Mouse (Mus musculus) olfactory bulb, adult 2 months (tissue): ENCODE data around the gene Auts2. TPM values are rescaled to one million over a fixed set of nuclear protein-coding genes. Genes with fewer than 3 reads are reported as not detected.

ENCODE experiments used
- H3K27ac ChIP-seq: fragments of 200-500 bp; 2 replicates; pipeline ENCODE4 v1.5.1; 2012; ENCODE audit warnings: low read depth, low read length; ENCODE audit not compliant: insufficient read depth
- H3K4me1 ChIP-seq: fragments of 200-500 bp; 2 replicates; pipeline ENCODE4 v1.6.1; 2012; ENCODE audit warnings: low read length; ENCODE audit not compliant: control insufficient read depth, insufficient read depth
- H3K4me3 ChIP-seq: fragments of 200-500 bp; 2 replicates; pipeline ENCODE4 v1.5.1; 2012; ENCODE audit warnings: mild to moderate bottlenecking, low read depth, low read length, moderate library complexity; ENCODE audit not compliant: insufficient read depth
- CTCF ChIP-seq: fragments of 200-500 bp; IDR thresholded peaks from 2 replicates; pipeline ENCODE4 v1.5.1; 2012; ENCODE audit warnings: low read depth, mild to moderate bottlenecking, low read length, moderate library complexity; ENCODE audit not compliant: insufficient read depth
- POLR2A ChIP-seq: fragments of 200-500 bp; IDR thresholded peaks from 2 replicates; pipeline ENCODE4 v1.6.1; 2012; ENCODE audit warnings: mild to moderate bottlenecking, low read depth, low read length, moderate library complexity; ENCODE audit not compliant: insufficient read depth
- WGBS: fragments of 180-500 bp; shearing (Covaris S2); methylation state at CpG from one replicate; pipeline ENCODE4 v1.1.7; 2018; 5-methylcytosine and 5-hydroxymethylcytosine counted together
- polyA plus RNA-seq: library from polyadenylated mRNA; stranded (reverse); fragments of >200 nt; gene quantifications from 2 replicates; pipeline ENCODE4 v1.2.4, GENCODE M21; 2012; ENCODE audit warnings: low replicate concordance; ENCODE audit not compliant: missing spikeins, insufficient read depth, insufficient read length

The Auts2 gene
- polyA plus RNA-seq, 1 experiment: not detected

GRCm38 (mm10) chr5:131650381-131650891 lies 892.7 kb downstream of the Auts2 start:
- H3K27ac ChIP-seq: no peak overlapping the region
- 50% methylated on average over 11 of the region's 11 CpGs for WGBS
- H3K4me3 ChIP-seq: no peak overlapping the region
- H3K4me1 ChIP-seq: peaks cover 14% of the 10 kb centered on the region
- TF ChIP-seq POLR2A (no peak), CTCF (no peak)

GRCm38 (mm10) chr5:131647683-131648119 lies 895.4 kb downstream of the Auts2 start:
- no peak overlapping the region for H3K4me3 ChIP-seq
- no peak overlapping the region for H3K27ac ChIP-seq
- TF ChIP-seq CTCF (no peak), POLR2A (no peak)
- peaks cover 22% of the 10 kb centered on the region for H3K4me1 ChIP-seq
- WGBS: 47% methylated on average over 4 of the region's 4 CpGs

- H3K27ac ChIP-seq: no peak overlapping the region
- WGBS: 76% methylated on average over 4 of the region's 4 CpGs
- no peak overlapping the region for H3K4me3 ChIP-seq
- peaks cover 22% of the 10 kb centered on the region for H3K4me1 ChIP-seq
- TF ChIP-seq CTCF (no peak), POLR2A (no peak)
Measured at GRCm38 (mm10) chr5:131647104-131647682, 896.0 kb downstream of the Auts2 start.

GRCm38 (mm10) chr5:131646192-131646775 lies 896.9 kb downstream of the Auts2 start:
- WGBS: 86% methylated on average over 10 of the region's 10 CpGs
- H3K4me3 ChIP-seq: no peak overlapping the region
- no peak overlapping the region for H3K27ac ChIP-seq
- TF ChIP-seq POLR2A: no peak
- H3K4me1 ChIP-seq: peaks cover 22% of the 10 kb centered on the region

- TF ChIP-seq CTCF: no peak
- TF ChIP-seq POLR2A: no peak
- no peak overlapping the region for H3K27ac ChIP-seq
- 54% methylated on average over 18 of the region's 18 CpGs for WGBS
- no peak overlapping the region for H3K4me3 ChIP-seq
- H3K4me1 ChIP-seq: peaks cover 18% of the 10 kb centered on the region
Measured at GRCm38 (mm10) chr5:131645341-131646191, 897.6 kb downstream of the Auts2 start.

GRCm38 (mm10) chr5:131644331-131644730 lies 898.8 kb downstream of the Auts2 start:
- Histone ChIP-seq H3K4me1 (peaks cover 16% of the 10 kb centered on the region), H3K27ac (no peak overlapping the region), H3K4me3 (no peak overlapping the region)
- TF ChIP-seq CTCF: no peak
- TF ChIP-seq POLR2A: no peak
- 97% methylated on average over 6 of the region's 6 CpGs for WGBS

GRCm38 (mm10) chr5:131643176-131644174 lies 899.7 kb downstream of the Auts2 start:
- WGBS: 57% methylated on average over 23 of the region's 23 CpGs
- H3K4me3 ChIP-seq: no peak overlapping the region
- peaks cover 15% of the 10 kb centered on the region for H3K4me1 ChIP-seq
- peak overlapping the region; percentile 32; the same call in 1 of the 2 replicates for H3K27ac ChIP-seq
- TF ChIP-seq POLR2A (no peak), CTCF (no peak)

GRCm38 (mm10) chr5:131642752-131643151 lies 900.4 kb downstream of the Auts2 start:
- peaks cover 11% of the 10 kb centered on the region for H3K4me1 ChIP-seq
- no peak overlapping the region for H3K4me3 ChIP-seq
- H3K27ac ChIP-seq: no peak overlapping the region
- TF ChIP-seq CTCF (no peak), POLR2A (no peak)
- 78% methylated on average over 2 of the region's 2 CpGs for WGBS
